Mouse (Mus musculus): Measurements from ENCODE around the gene Prkce. TPM values are rescaled to one million over a fixed set of nuclear protein-coding genes. Genes with fewer than 3 reads are reported as not detected.

The Prkce gene
- total and polyA plus RNA-seq, 2 experiments from 2014 or later: 8.1 to 12.6 TPM

GRCm38 (mm10) chr17:86322840-86323239 is 155.3 kb downstream of the Prkce start:
- Histone ChIP-seq H3K27ac (ENCODE audit: low read depth) (no peak overlapping the region), H3K9ac (replicated peaks; ENCODE audit: low read depth, low read length) (no peak overlapping the region), H3K36me3 (replicated peaks; ENCODE audit: control insufficient read depth, insufficient read depth, low read length) (no peaks in the 10 kb centered on the region), H3K27me3 (ENCODE audit: control insufficient read depth, insufficient read depth, low read length) (no peaks in the 10 kb centered on the region), H3K4me3 (ENCODE audit: low read depth, low read length) (no peak overlapping the region), H3K4me1 (ENCODE audit: control insufficient read depth, insufficient read depth) (peaks cover 31% of the 10 kb centered on the region), H3K4me2 (ENCODE audit: low read depth, low read length) (no peak overlapping the region), H3K9me3 (replicated peaks; ENCODE audit: control insufficient read depth, low read length) (no peaks in the 10 kb centered on the region)
- 68% methylated on average over 5 of the region's 5 CpGs for WGBS
- ATAC-seq (ENCODE audit: insufficient read depth, low read depth) (no peak), DNase-seq (ENCODE audit: low spot score) (no peak)
- TF ChIP-seq EP300 (IDR thresholded peaks at IDR 0.05; ENCODE audit: low read depth) (no peak), CTCF (IDR thresholded peaks at IDR 0.05; ENCODE audit: low read depth) (no peak)

- Histone ChIP-seq H3K27ac (ENCODE audit: low read depth) (peak overlapping the region; percentile 23), H3K9me3 (replicated peaks; ENCODE audit: control insufficient read depth, low read length) (no peaks in the 10 kb centered on the region), H3K27me3 (ENCODE audit: control insufficient read depth, insufficient read depth, low read length) (no peaks in the 10 kb centered on the region), H3K4me2 (ENCODE audit: low read depth, low read length) (no peak overlapping the region), H3K4me1 (ENCODE audit: control insufficient read depth, insufficient read depth) (peaks cover 34% of the 10 kb centered on the region), H3K4me3 (ENCODE audit: low read depth, low read length) (no peak overlapping the region), H3K36me3 (replicated peaks; ENCODE audit: control insufficient read depth, insufficient read depth, low read length) (no peaks in the 10 kb centered on the region), H3K9ac (replicated peaks; ENCODE audit: low read depth, low read length) (no peak overlapping the region)
- WGBS: 46% methylated on average over 4 of the region's 4 CpGs
- no peak for DNase-seq (ENCODE audit: low spot score)
- no peak for TF ChIP-seq CTCF (IDR thresholded peaks at IDR 0.05; ENCODE audit: low read depth)
- TF ChIP-seq EP300 (IDR thresholded peaks at IDR 0.05; ENCODE audit: low read depth): no peak
- no peak for ATAC-seq (ENCODE audit: insufficient read depth, low read depth)
Measured at GRCm38 (mm10) chr17:86323310-86323709, 155.7 kb downstream of the Prkce start.

- H3K27me3 ChIP-seq (ENCODE audit: control insufficient read depth, insufficient read depth, low read length): no peaks in the 10 kb centered on the region
- H3K4me1 ChIP-seq (ENCODE audit: control insufficient read depth, insufficient read depth): peaks cover 34% of the 10 kb centered on the region
- TF ChIP-seq EP300 (IDR thresholded peaks at IDR 0.05; ENCODE audit: low read depth): no peak
- TF ChIP-seq CTCF (IDR thresholded peaks at IDR 0.05; ENCODE audit: low read depth): no peak
- H3K27ac ChIP-seq (ENCODE audit: low read depth): peak overlapping the region; percentile 23
- 53% methylated on average over 6 of the region's 6 CpGs for WGBS
- DNase-seq (ENCODE audit: low spot score) (no peak), ATAC-seq (ENCODE audit: insufficient read depth, low read depth) (peak; percentile 64; the same call in 1 of the 2 replicates)
- no peak overlapping the region for H3K9ac ChIP-seq (replicated peaks; ENCODE audit: low read depth, low read length)
- H3K4me3 ChIP-seq (ENCODE audit: low read depth, low read length): no peak overlapping the region
- H3K9me3 ChIP-seq (replicated peaks; ENCODE audit: control insufficient read depth, low read length): no peaks in the 10 kb centered on the region
- H3K36me3 ChIP-seq (replicated peaks; ENCODE audit: control insufficient read depth, insufficient read depth, low read length): no peaks in the 10 kb centered on the region
- no peak overlapping the region for H3K4me2 ChIP-seq (ENCODE audit: low read depth, low read length)
Measured at GRCm38 (mm10) chr17:86323909-86324686, 156.5 kb downstream of the Prkce start.

GRCm38 (mm10) chr17:86324756-86325155 is 157.2 kb downstream of the Prkce start:
- peak; percentile 28; the same call in 1 of the 2 replicates for ATAC-seq (ENCODE audit: insufficient read depth, low read depth)
- no peak for DNase-seq (ENCODE audit: low spot score)
- WGBS: 69% methylated on average over 7 of the region's 7 CpGs

GRCm38 (mm10) chr17:86325317-86325716 is 157.7 kb downstream of the Prkce start:
- Histone ChIP-seq H3K4me1 (ENCODE audit: control insufficient read depth, insufficient read depth) (peaks cover 43% of the 10 kb centered on the region), H3K9ac (replicated peaks; ENCODE audit: low read depth, low read length) (no peak overlapping the region), H3K4me3 (ENCODE audit: low read depth, low read length) (no peak overlapping the region), H3K36me3 (replicated peaks; ENCODE audit: control insufficient read depth, insufficient read depth, low read length) (no peaks in the 10 kb centered on the region), H3K9me3 (replicated peaks; ENCODE audit: control insufficient read depth, low read length) (no peaks in the 10 kb centered on the region), H3K27ac (ENCODE audit: low read depth) (no peak overlapping the region), H3K4me2 (ENCODE audit: low read depth, low read length) (no peak overlapping the region), H3K27me3 (ENCODE audit: control insufficient read depth, insufficient read depth, low read length) (no peaks in the 10 kb centered on the region)
- TF ChIP-seq CTCF (IDR thresholded peaks at IDR 0.05; ENCODE audit: low read depth) (no peak), EP300 (IDR thresholded peaks at IDR 0.05; ENCODE audit: low read depth) (no peak)
- no peak for DNase-seq (ENCODE audit: low spot score)
- ATAC-seq (ENCODE audit: insufficient read depth, low read depth): no peak
- 65% methylated on average over 10 of the region's 10 CpGs for WGBS

More at GRCm38 (mm10) chr17:86324756-86325155, 157.2 kb downstream of the Prkce start:
- H3K9me3 ChIP-seq (replicated peaks; ENCODE audit: control insufficient read depth, low read length): no peaks in the 10 kb centered on the region
- H3K27ac ChIP-seq (ENCODE audit: low read depth): peak overlapping the region; percentile 23; the same call in 1 of the 2 replicates
- H3K9ac ChIP-seq (replicated peaks; ENCODE audit: low read depth, low read length): no peak overlapping the region
- no peaks in the 10 kb centered on the region for H3K36me3 ChIP-seq (replicated peaks; ENCODE audit: control insufficient read depth, insufficient read depth, low read length)
- no peak overlapping the region for H3K4me3 ChIP-seq (ENCODE audit: low read depth, low read length)
- no peaks in the 10 kb centered on the region for H3K27me3 ChIP-seq (ENCODE audit: control insufficient read depth, insufficient read depth, low read length)
- H3K4me2 ChIP-seq (ENCODE audit: low read depth, low read length): no peak overlapping the region
- peaks cover 38% of the 10 kb centered on the region for H3K4me1 ChIP-seq (ENCODE audit: control insufficient read depth, insufficient read depth)
- TF ChIP-seq EP300 (IDR thresholded peaks at IDR 0.05; ENCODE audit: low read depth) (no peak), CTCF (IDR thresholded peaks at IDR 0.05; ENCODE audit: low read depth) (no peak)
